Mouse (Mus musculus) ES-E14 (cell line): ENCODE data around the gene Spem2. TPM values are rescaled to one million over a fixed set of nuclear protein-coding genes. Genes with fewer than 3 reads are reported as not detected.

Source experiments
- DNase-seq: peaks from one replicate; pipeline ENCODE4 v3.0.0-alpha.2; 2013; ENCODE audit warnings: low read depth, low spot score
- H3K27ac ChIP-seq: 2 replicates; pipeline ENCODE4 v1.5.1; 2012; ENCODE audit warnings: low read depth, mild to moderate bottlenecking, low read length, moderate library complexity, mixed read lengths; ENCODE audit not compliant: poor library complexity, insufficient read depth, severe bottlenecking
- H3K36me3 ChIP-seq: 2 replicates; pipeline ENCODE4 v1.6.1; 2012; ENCODE audit warnings: mild to moderate bottlenecking, low read length, moderate library complexity, mixed read lengths; ENCODE audit not compliant: control insufficient read depth, poor library complexity, insufficient read depth, severe bottlenecking
- H3K4me1 ChIP-seq, 2 experiments: fragments of 150-350 bp in 1 of 2; sonication (generic) in 1 of 2; 2 replicates each; pipeline ENCODE4 v1.6.1; 2012; ENCODE audit warnings: low read length in 2 of 2, mild to moderate bottlenecking in 1 of 2, mixed read lengths in 1 of 2; ENCODE audit not compliant: control insufficient read depth in 2 of 2, insufficient read depth in 2 of 2, poor library complexity in 1 of 2
- H3K4me3 ChIP-seq, 2 experiments: fragments of 150-350 bp in 1 of 2; sonication (generic) in 1 of 2; 2 replicates each; pipeline ENCODE4 v1.5.1; 2012; ENCODE audit warnings: low read length in 2 of 2, low read depth in 1 of 2, mild to moderate bottlenecking in 1 of 2, mixed read lengths in 1 of 2; ENCODE audit not compliant: insufficient read depth in 1 of 2, poor library complexity in 1 of 2, severe bottlenecking in 1 of 2
- H3K9ac ChIP-seq: 2 replicates; pipeline ENCODE4 v1.6.1; 2012; ENCODE audit warnings: low read depth, mild to moderate bottlenecking, low read length, mixed read lengths; ENCODE audit not compliant: poor library complexity, insufficient read depth, severe bottlenecking
- H3K9me3 ChIP-seq: fragments of 150-350 bp; sonication (generic); 2 replicates; pipeline ENCODE4 v1.6.1; 2012; ENCODE audit warnings: low read depth, mild to moderate bottlenecking, low read length; ENCODE audit not compliant: control insufficient read depth, insufficient read depth
- CHD2 ChIP-seq: IDR thresholded peaks from 2 replicates; pipeline ENCODE4 v1.6.1; 2014; ENCODE audit warnings: mild to moderate bottlenecking, low read depth, low read length, inconsistent platforms
- HCFC1 ChIP-seq: IDR thresholded peaks from 2 replicates; pipeline ENCODE4 v1.6.1; 2012; ENCODE audit warnings: low read length, inconsistent platforms, borderline replicate concordance; ENCODE audit not compliant: insufficient read depth
- MAFK ChIP-seq: IDR thresholded peaks from 2 replicates; pipeline ENCODE4 v1.6.1; 2014; ENCODE audit warnings: mild to moderate bottlenecking, low read depth, low read length, inconsistent platforms; ENCODE audit not compliant: insufficient read depth
- ZC3H11A ChIP-seq: IDR thresholded peaks from 2 replicates; pipeline ENCODE4 v1.6.1; 2012; ENCODE audit warnings: low read depth, mild to moderate bottlenecking, inconsistent platforms, low read length, borderline replicate concordance
- ZNF384 ChIP-seq: IDR thresholded peaks from 2 replicates; pipeline ENCODE4 v1.6.1; 2012; ENCODE audit warnings: low read depth, low read length, inconsistent platforms
- in situ Hi-C, 2 experiments: fragments of 600-800 bp; cut with MboI; formaldehyde crosslinking; loops; one replicate each; pipeline ENCODE4 v1.15.1; 2025; ENCODE audit warnings: low sequenced_read_pairs in 2 of 2, inconsistent platforms in 1 of 2; ENCODE audit not compliant: unreplicated experiment in 2 of 2
- total RNA-seq: library from RNA; depleted of rRNA; stranded (reverse); fragments of 300-350 nt; gene quantifications from 2 replicates; pipeline ENCODE4 v1.2.3, GENCODE M21; 2012

The Spem2 gene
- total RNA-seq, 1 experiment = not detected

GRCm38 (mm10) chr11:69846738-69847688, 28.7 kb upstream of the Spem2 start:
- TF ChIP-seq MAFK = no peak
- TF ChIP-seq ZNF384 = 0 out of 2 replicates have a peak, but pooled peaks have one; percentile 12
- in situ Hi-C loops = no loop called here

GRCm38 (mm10) chr11:69846198-69846680, 28.0 kb upstream of the Spem2 start, which contains the start of gene Plscr3:
Plscr3 (plus strand) TSS chr11:69846376.
- TF ChIP-seq HCFC1 (0 out of 2 replicates have a peak, but pooled peaks have one; percentile 11), CHD2 (no peak), MAFK (peak; percentile 57; the same call in 1 of the 2 replicates), ZNF384 (no peak), ZC3H11A (no peak)
- H3K4me1 ChIP-seq = peaks cover 0 to 6% of the 10 kb centered on the region in 2 experiments; a peak in 2 of 4 replicates
- in situ Hi-C loops = no loop called here
- H3K9me3 ChIP-seq = no peaks in the 10 kb centered on the region
- peak within 1 kb of the TSS; percentile 74 to 86 for H3K4me3 ChIP-seq
- H3K9ac ChIP-seq = peak within 1 kb of the TSS; percentile 82
- peak within 1 kb of the TSS; percentile 54 for H3K27ac ChIP-seq
- DNase-seq = peak; percentile 86
- H3K36me3 ChIP-seq = peaks cover 7% of the 10 kb centered on the region; the same call in 1 of the 2 replicates

More at GRCm38 (mm10) chr11:69846738-69847688, 28.7 kb upstream of the Spem2 start:
- Histone ChIP-seq H3K4me3 (peak overlapping the region; percentile 74 to 86), H3K9me3 (no peaks in the 10 kb centered on the region), H3K9ac (peak overlapping the region; percentile 64), H3K4me1 (peaks cover 0 to 6% of the 10 kb centered on the region in 2 experiments; a peak in 2 of 4 replicates), H3K27ac (no peak overlapping the region), H3K36me3 (peaks cover 10% of the 10 kb centered on the region; the same call in 1 of the 2 replicates)
- no peak for DNase-seq

GRCm38 (mm10) chr11:69838714-69839104, 20.4 kb upstream of the Spem2 start:
- Histone ChIP-seq H3K9ac (peak overlapping the region; percentile 77), H3K27ac (peak overlapping the region; percentile 19), H3K4me3 (peak overlapping the region; percentile 71 to 100), H3K4me1 (peaks cover 0 to 1% of the 10 kb centered on the region in 2 experiments; a peak in 1 of 4 replicates), H3K36me3 (no peaks in the 10 kb centered on the region), H3K9me3 (no peaks in the 10 kb centered on the region)
- in situ Hi-C loops = no loop called here
- TF ChIP-seq HCFC1 = no peak
- TF ChIP-seq CHD2 = no peak
- TF ChIP-seq ZNF384 = no peak
- TF ChIP-seq ZC3H11A = no peak
- no peak for TF ChIP-seq MAFK
- DNase-seq = no peak

GRCm38 (mm10) chr11:69837952-69838713, 19.9 kb upstream of the Spem2 start, which contains the start of gene Tmem256:
Tmem256 (plus strand) TSS chr11:69838514.
- H3K9ac ChIP-seq = peak within 1 kb of the TSS; percentile 77
- peak within 1 kb of the TSS; percentile 85 to 100 for H3K4me3 ChIP-seq
- peak; percentile 99 for DNase-seq
- H3K27ac ChIP-seq = peak within 1 kb of the TSS; percentile 19
- no peaks in the 10 kb centered on the region for H3K36me3 ChIP-seq
- H3K9me3 ChIP-seq = no peaks in the 10 kb centered on the region
- H3K4me1 ChIP-seq = peaks cover 0 to 1% of the 10 kb centered on the region in 2 experiments; a peak in 1 of 4 replicates
- in situ Hi-C loops = no loop called here
- TF ChIP-seq MAFK = 0 out of 2 replicates have a peak, but pooled peaks have one; percentile 37
- TF ChIP-seq CHD2 = peak; percentile 85
- TF ChIP-seq ZNF384 = no peak
- TF ChIP-seq HCFC1 = no peak
- no peak for TF ChIP-seq ZC3H11A
